Mouse (Mus musculus): ENCODE data around the gene Abcc4. TPM values are rescaled to one million over a fixed set of nuclear protein-coding genes. Genes with fewer than 3 reads are reported as not detected.

Abcc4 gene
- polyA plus RNA-seq, 1 experiment from 2014 or later = 1.6 TPM

DNA sequence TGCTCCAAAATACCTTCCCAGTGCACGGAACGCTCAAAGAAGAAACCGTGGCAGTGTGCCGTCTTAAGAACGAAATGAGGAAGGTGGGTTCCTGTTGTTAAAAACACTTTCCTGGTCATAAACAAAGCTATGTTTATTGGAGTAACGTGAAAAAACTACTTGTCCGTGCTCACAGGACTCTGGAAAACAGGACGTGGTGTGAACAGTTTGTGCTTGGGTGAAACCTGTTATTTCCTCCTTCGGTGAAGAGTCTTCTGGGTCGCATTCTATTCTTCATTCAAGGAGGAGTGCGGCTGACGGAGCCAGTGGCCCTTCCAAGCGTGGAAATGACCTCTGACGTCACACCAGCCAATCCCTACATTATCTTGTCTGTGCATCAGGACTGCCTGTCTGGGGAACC, 198.2 kb downstream of the Abcc4 start:
- ATAC-seq = no peak
- Histone ChIP-seq H3K36me3 (no peaks in the 10 kb centered on the region), H3K9ac (replicated peaks) (no peak overlapping the region), H3K4me2 (replicated peaks) (no peak overlapping the region), H3K27ac (no peak overlapping the region), H3K27me3 (no peaks in the 10 kb centered on the region), H3K4me1 (replicated peaks) (peaks cover 17% of the 10 kb centered on the region), H3K4me3 (replicated peaks) (no peak overlapping the region), H3K9me3 (no peaks in the 10 kb centered on the region)
- 91% methylated on average over 14 of the region's 14 CpGs for WGBS

DNA sequence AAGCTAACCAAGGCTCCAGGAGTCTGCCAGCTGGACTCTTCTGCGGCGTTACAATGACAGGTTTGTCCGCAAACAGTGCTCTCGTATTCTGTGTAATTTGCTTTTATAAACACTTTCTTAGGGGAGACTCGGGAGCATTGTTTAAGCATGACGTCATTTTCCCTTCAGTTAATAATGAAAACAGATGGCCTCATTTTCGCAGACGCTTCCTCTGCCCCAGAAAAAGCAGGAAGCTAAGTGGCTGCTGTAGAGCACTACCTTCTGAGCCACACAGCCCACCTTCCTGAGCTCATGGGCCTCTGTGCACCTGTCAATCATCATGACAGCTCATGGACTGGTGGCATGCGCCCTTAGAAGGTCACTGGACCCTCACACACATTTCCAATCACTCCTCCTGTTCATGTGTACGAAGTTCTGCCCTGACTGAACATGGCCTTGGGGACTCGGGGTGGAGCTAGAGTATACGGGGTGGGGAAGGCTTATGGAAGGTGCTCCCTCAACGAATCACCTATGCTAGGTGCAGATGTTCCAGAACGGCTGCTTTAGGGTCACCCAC, 199.3 kb downstream of the Abcc4 start:
- H3K27ac ChIP-seq = peak overlapping the region; percentile 15; the same call in 1 of the 2 replicates
- H3K4me3 ChIP-seq (replicated peaks) = no peak overlapping the region
- H3K4me2 ChIP-seq (replicated peaks) = peak overlapping the region; percentile 19
- no peaks in the 10 kb centered on the region for H3K36me3 ChIP-seq
- ATAC-seq = peak; percentile 74
- H3K4me1 ChIP-seq (replicated peaks) = peaks cover 13% of the 10 kb centered on the region
- H3K9me3 ChIP-seq = no peaks in the 10 kb centered on the region
- no peaks in the 10 kb centered on the region for H3K27me3 ChIP-seq
- H3K9ac ChIP-seq (replicated peaks) = no peak overlapping the region
- 46% methylated on average over 14 of the region's 14 CpGs for WGBS

GRCm38 (mm10) chr14:118496767-118497166, 209.3 kb downstream of the Abcc4 start:
- 0 out of 2 replicates have a peak, but pooled peaks cover 1% of the 10 kb centered on the region for H3K4me1 ChIP-seq (replicated peaks)

DNA sequence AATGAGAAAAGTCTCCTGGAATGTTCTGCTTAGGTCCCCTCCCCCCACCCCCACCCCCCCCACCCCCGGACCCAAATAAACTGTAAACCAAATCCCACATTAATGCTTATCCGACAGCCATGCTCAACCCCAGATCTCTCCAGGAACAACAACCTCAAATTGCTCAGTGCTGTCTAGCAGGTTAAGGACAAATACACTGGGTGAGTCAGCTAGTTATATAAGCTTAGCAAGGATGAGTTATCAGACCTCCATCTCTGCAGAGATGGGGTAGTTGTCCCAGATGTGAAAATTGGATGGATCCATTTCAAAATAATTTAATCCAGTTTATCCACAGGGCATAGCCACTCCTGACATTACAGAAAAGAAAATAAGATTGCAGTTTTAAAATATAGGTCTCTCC, 210.6 kb downstream of the Abcc4 start:
- Histone ChIP-seq H3K9me3 (no peaks in the 10 kb centered on the region), H3K27ac (no peak overlapping the region), H3K4me3 (replicated peaks) (no peak overlapping the region), H3K27me3 (no peaks in the 10 kb centered on the region), H3K36me3 (no peaks in the 10 kb centered on the region), H3K4me2 (replicated peaks) (no peak overlapping the region), H3K9ac (replicated peaks) (no peak overlapping the region), H3K4me1 (replicated peaks) (peaks cover 13% of the 10 kb centered on the region)
- 88% methylated on average over 2 of the region's 2 CpGs for WGBS
- ATAC-seq = no peak

More at GRCm38 (mm10) chr14:118496767-118497166, 209.3 kb downstream of the Abcc4 start:
- H3K27ac ChIP-seq = no peak overlapping the region
- no peaks in the 10 kb centered on the region for H3K36me3 ChIP-seq
- H3K4me2 ChIP-seq (replicated peaks) = no peak overlapping the region
- no peak for ATAC-seq
- no peaks in the 10 kb centered on the region for H3K9me3 ChIP-seq
- 75% methylated on average over 2 of the region's 2 CpGs for WGBS
- H3K9ac ChIP-seq (replicated peaks) = no peak overlapping the region
- no peak overlapping the region for H3K4me3 ChIP-seq (replicated peaks)
- H3K27me3 ChIP-seq = no peaks in the 10 kb centered on the region

- WGBS = 68% methylated on average over 6 of the region's 6 CpGs
- H3K9me3 ChIP-seq = no peaks in the 10 kb centered on the region
- no peak overlapping the region for H3K4me3 ChIP-seq (replicated peaks)
- H3K27me3 ChIP-seq = 0 out of 2 replicates have a peak, but pooled peaks cover 3% of the 10 kb centered on the region
- no peak overlapping the region for H3K9ac ChIP-seq (replicated peaks)
- ATAC-seq = no peak
- H3K36me3 ChIP-seq = no peaks in the 10 kb centered on the region
- no peak overlapping the region; the same call in 1 of the 2 replicates for H3K4me2 ChIP-seq (replicated peaks)
- peaks cover 15% of the 10 kb centered on the region for H3K4me1 ChIP-seq (replicated peaks)
- no peak overlapping the region for H3K27ac ChIP-seq
These were observed 214.3 kb downstream of the Abcc4 start for GRCm38 (mm10) chr14:118491708-118492107.

DNA sequence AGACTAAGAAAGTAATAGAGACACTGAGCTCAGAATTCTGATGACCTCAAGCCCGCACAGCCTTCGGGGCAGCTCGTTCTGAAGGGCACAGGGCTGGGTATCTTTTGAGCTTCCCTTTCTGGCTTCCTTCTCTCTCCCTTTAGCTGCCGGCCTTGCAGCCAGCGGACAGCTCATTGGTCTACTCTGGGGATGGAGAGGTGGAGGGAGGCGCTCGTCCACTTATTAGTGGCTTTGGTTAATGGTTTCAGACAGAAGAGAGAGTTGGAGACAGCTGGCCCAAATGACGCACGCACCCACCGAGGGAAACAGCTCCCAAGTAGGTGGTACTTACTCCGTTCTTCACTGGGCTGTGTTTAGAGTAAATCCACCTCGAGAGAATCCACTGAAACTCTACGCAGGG, 214.7 kb downstream of the Abcc4 start:
- peak overlapping the region; percentile 41; the same call in 1 of the 2 replicates for H3K9ac ChIP-seq (replicated peaks)
- 19% methylated on average over 13 of the region's 13 CpGs for WGBS

GRCm38 (mm10) chr14:118490525-118490924, 215.5 kb downstream of the Abcc4 start:
- 60% methylated on average over 7 of the region's 7 CpGs for WGBS
- no peak for ATAC-seq
- Histone ChIP-seq H3K9me3 (no peaks in the 10 kb centered on the region), H3K27ac (no peak overlapping the region), H3K36me3 (no peaks in the 10 kb centered on the region), H3K4me2 (replicated peaks) (peak overlapping the region; percentile 45; the same call in 1 of the 2 replicates), H3K4me1 (replicated peaks) (peaks cover 15% of the 10 kb centered on the region), H3K4me3 (replicated peaks) (no peak overlapping the region), H3K9ac (replicated peaks) (no peak overlapping the region), H3K27me3 (0 out of 2 replicates have a peak, but pooled peaks cover 3% of the 10 kb centered on the region)

More for the DNA sequence above, 214.7 kb downstream of the Abcc4 start:
- Histone ChIP-seq H3K27me3 (0 out of 2 replicates have a peak, but pooled peaks cover 3% of the 10 kb centered on the region), H3K4me1 (replicated peaks) (peaks cover 15% of the 10 kb centered on the region), H3K36me3 (no peaks in the 10 kb centered on the region), H3K9me3 (no peaks in the 10 kb centered on the region), H3K4me2 (replicated peaks) (peak overlapping the region; percentile 45), H3K27ac (no peak overlapping the region), H3K4me3 (replicated peaks) (peak overlapping the region; percentile 18; the same call in 1 of the 2 replicates)
- peak; percentile 70 for ATAC-seq

DNA sequence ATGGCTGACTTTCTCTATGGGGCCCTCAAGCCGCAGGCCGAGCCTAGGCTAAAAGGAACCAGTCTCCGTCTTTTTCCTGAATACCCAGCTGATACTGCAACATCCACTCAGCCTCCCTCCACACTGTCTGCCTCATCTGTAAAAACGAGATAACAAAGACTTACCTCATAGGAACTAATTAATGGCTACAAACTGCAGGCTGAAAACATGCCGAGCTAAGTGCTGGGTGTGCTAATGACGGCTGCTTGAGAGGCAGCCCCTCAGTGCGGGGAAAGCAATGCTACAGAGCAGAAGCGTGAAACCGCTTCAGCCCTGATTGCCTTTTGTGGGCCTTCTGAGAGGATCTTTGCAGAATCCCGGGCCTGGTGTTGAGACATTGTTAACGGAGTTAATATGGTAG, 219.7 kb downstream of the Abcc4 start:
- Histone ChIP-seq H3K4me2 (replicated peaks) (no peak overlapping the region), H3K9ac (replicated peaks) (no peak overlapping the region), H3K27me3 (0 out of 2 replicates have a peak, but pooled peaks cover 3% of the 10 kb centered on the region), H3K27ac (no peak overlapping the region), H3K9me3 (no peaks in the 10 kb centered on the region), H3K36me3 (no peaks in the 10 kb centered on the region), H3K4me1 (replicated peaks) (peaks cover 11% of the 10 kb centered on the region), H3K4me3 (replicated peaks) (no peak overlapping the region)
- 69% methylated on average over 11 of the region's 11 CpGs for WGBS
- peak; percentile 34; the same call in 1 of the 2 replicates for ATAC-seq

- no peaks in the 10 kb centered on the region for H3K9me3 ChIP-seq
- no peak overlapping the region for H3K4me3 ChIP-seq (replicated peaks)
- no peak overlapping the region for H3K4me2 ChIP-seq (replicated peaks)
- no peak overlapping the region for H3K27ac ChIP-seq
- no peak for ATAC-seq
- peaks cover 4% of the 10 kb centered on the region for H3K4me1 ChIP-seq (replicated peaks)
- 0 out of 2 replicates have a peak, but pooled peaks cover 3% of the 10 kb centered on the region for H3K27me3 ChIP-seq
- WGBS = 97% methylated on average over 6 of the region's 6 CpGs
- H3K9ac ChIP-seq (replicated peaks) = no peak overlapping the region
- H3K36me3 ChIP-seq = no peaks in the 10 kb centered on the region
These were observed 220.4 kb downstream of the Abcc4 start for GRCm38 (mm10) chr14:118485646-118486045.

DNA sequence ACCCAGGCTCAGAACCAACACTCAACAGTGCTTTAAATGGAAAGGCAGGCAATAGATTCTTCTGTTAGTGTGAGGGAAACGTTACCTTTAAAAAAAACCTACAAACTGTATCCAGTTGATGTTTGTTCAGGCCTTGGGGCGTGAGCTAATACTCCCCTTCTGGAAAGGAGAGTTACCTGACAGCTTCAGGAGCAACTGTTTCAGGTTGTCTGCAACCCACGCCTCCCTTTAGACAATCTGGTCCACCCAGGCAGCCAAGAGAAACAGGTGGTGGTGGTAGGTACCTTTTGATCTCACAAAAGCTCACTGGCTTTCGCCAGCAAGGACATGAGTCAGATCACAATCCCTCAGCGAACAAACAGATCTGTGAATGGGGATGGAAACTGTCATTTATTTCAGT, 223.7 kb downstream of the Abcc4 start:
- H3K4me1 ChIP-seq (replicated peaks) = no peaks in the 10 kb centered on the region
- H3K9ac ChIP-seq (replicated peaks) = no peak overlapping the region
- no peak for ATAC-seq
- no peaks in the 10 kb centered on the region for H3K9me3 ChIP-seq
- H3K36me3 ChIP-seq = no peaks in the 10 kb centered on the region
- no peak overlapping the region for H3K4me3 ChIP-seq (replicated peaks)
- H3K27ac ChIP-seq = no peak overlapping the region
- no peak overlapping the region for H3K4me2 ChIP-seq (replicated peaks)
- WGBS = 90% methylated on average over 5 of the region's 5 CpGs
- H3K27me3 ChIP-seq = no peaks in the 10 kb centered on the region

DNA sequence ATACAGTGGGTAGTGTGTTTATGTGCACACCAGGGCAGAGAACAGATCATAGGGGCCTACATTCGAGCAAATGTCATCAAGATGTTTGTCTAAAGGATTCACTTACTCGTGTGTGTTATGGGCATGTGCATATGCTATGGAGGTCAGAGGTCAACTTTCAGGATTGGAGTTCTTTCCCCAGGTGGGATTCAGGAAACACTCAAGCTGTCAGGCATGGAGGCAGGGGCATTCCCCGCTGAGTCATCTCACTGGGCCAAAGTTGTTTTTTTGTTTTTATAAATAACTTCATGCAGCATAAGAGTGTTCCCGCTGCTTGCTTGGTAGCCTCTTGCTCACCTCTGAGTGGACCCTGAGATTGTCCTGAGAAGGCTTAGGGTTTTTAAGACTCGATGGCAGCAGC, 224.2 kb downstream of the Abcc4 start:
- Histone ChIP-seq H3K4me1 (replicated peaks) (no peaks in the 10 kb centered on the region), H3K9ac (replicated peaks) (no peak overlapping the region), H3K4me3 (replicated peaks) (no peak overlapping the region), H3K36me3 (no peaks in the 10 kb centered on the region), H3K27me3 (no peaks in the 10 kb centered on the region), H3K9me3 (no peaks in the 10 kb centered on the region), H3K27ac (no peak overlapping the region), H3K4me2 (replicated peaks) (no peak overlapping the region)
- 82% methylated on average over 5 of the region's 5 CpGs for WGBS
- no peak for ATAC-seq

DNA sequence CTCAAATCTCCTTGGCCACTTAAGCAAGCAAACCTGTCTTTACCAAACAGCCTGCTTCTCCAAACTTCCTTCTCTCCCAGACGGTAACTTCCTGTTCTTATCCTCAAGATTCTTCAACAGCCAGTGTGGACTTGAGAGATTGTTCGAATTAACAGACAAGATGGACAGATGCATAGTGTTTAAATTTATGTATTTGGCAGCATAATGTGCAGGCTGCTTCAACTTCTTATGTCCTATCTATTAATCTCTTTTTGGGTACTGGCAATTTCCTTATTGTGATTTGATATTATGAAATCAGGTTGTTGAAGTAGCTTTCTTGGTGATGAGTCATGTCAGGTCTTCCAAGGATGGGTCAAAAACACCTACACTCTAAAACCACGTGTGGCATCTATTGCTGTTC, 229.7 kb downstream of the Abcc4 start:
- Histone ChIP-seq H3K4me3 (replicated peaks) (no peak overlapping the region), H3K9me3 (peaks cover 2% of the 10 kb centered on the region; the same call in 1 of the 2 replicates), H3K9ac (replicated peaks) (no peak overlapping the region), H3K27ac (no peak overlapping the region), H3K4me2 (replicated peaks) (no peak overlapping the region), H3K4me1 (replicated peaks) (peaks cover 22% of the 10 kb centered on the region), H3K36me3 (no peaks in the 10 kb centered on the region), H3K27me3 (peaks cover 21% of the 10 kb centered on the region)
- ATAC-seq = no peak
- WGBS = 90% methylated on average over 3 of the region's 3 CpGs

DNA sequence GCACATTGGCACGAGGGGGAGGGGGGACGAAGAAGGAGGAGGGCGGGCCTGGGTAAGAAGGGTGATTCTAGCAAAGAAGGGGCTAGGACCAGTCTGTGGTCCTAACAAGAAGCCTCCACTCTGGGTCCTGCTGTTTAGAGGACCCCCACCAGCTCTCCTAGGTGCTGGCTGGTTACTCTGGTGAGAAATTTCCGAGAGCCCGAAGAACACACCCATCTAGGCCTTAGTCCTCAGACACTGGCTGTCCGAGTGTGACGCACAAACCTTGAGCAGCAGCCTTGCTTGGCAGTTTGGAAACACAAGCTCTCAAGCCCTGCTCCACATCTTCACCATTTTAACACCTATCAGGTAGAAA, 230.9 kb downstream of the Abcc4 start:
- Histone ChIP-seq H3K27me3 (peaks cover 30% of the 10 kb centered on the region), H3K4me1 (replicated peaks) (peaks cover 22% of the 10 kb centered on the region), H3K36me3 (no peaks in the 10 kb centered on the region), H3K4me2 (replicated peaks) (peak overlapping the region; percentile 99), H3K9ac (replicated peaks) (no peak overlapping the region), H3K9me3 (peaks cover 3% of the 10 kb centered on the region; the same call in 1 of the 2 replicates), H3K27ac (no peak overlapping the region), H3K4me3 (replicated peaks) (no peak overlapping the region)
- ATAC-seq = peak; percentile 28; the same call in 1 of the 2 replicates
- WGBS = 44% methylated on average over 7 of the region's 7 CpGs

Data from midbrain, embryonic 13.5 days (tissue).